Mouse (Mus musculus) heart, postnatal 4 days (tissue): Measurements from ENCODE around the gene Apom. TPM values are rescaled to one million over a fixed set of nuclear protein-coding genes. Genes with fewer than 3 reads are reported as not detected.
A peak's percentile ranks its signal among the peaks of the same experiment; 100 is the strongest.

Experiments
- DNase-seq: peaks from one replicate; pipeline ENCODE4 v3.0.0; 2021
- total RNA-seq, 2 experiments: library from RNA; stranded (reverse); gene quantifications; 2 replicates each; pipeline ENCODE4 v1.2.3; 2021

Gene Apom
- total RNA-seq, 2 experiments from 2014 or later, result not detected

GRCm38 (mm10) chr17:35096597-35096996 is 35.3 kb downstream of the Apom start:
- DNase-seq, result no peak

GRCm38 (mm10) chr17:35094475-35095365 is 37.1 kb downstream of the Apom start:
- no peak for DNase-seq

GRCm38 (mm10) chr17:35092403-35093198 is 39.2 kb downstream of the Apom start:
- DNase-seq, result no peak

DNA sequence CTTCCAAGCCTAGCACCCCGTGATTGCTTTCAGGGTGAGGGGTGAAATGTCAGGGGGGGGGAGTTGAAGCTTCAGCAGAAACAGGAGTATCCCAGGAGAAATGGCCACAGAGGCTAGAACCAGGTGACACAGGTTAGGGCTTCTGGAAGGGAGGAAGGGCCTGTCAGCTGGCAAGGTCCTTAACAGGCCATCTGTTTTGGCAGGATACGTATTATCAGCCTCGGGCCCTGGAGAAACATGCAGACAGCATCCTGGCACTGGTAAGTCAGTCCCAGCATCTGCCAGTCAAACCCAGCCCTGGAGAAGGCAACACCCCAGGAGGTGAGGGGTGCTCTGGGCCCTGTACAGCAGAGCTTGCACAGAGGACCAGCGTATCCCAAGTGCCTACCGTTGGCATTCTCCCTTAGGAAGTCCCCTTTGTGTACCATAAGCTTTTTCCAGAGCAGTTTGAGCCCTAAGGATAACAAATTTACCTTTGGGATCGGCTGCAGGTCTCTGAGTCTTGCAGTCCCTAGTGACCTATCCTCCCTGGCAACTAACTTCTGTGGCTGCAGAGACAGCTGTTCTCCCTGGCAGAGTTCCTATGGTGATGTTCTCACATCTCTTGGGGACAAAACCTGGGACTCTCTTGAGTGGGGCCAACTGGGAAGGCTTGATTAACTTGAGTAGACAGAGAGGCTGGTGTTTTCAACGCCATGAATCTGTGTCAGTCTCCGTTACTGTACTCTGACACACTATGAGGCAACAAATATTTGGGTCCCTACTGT is 41.5 kb downstream of the Apom start:
- DNase-seq, result no peak

GRCm38 (mm10) chr17:35088825-35089644 is 42.8 kb downstream of the Apom start, which contains the start of gene Abhd16a:
Gene Abhd16a, plus strand, starts transcription at chr17:35089263.
- peak; percentile 95 for DNase-seq

DNA sequence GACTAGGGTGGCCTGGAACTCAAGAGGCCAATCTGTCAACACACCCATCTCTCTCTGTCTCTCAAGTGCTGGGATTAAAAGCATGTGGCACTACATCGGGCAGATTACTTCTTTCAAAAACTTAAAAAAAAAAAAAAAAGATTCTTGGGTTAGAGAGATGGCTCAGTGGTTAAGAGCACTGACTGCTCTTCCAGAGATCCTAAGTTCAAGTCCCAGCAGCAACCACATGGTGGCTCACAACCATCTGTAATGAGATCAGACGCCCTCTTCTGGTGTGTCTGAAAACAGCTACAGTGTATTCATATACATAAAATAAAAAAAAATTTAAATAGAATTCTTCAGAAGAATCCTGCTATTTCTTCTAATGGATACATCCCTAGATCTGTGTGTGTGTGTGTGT is 43.7 kb downstream of the Apom start:
- DNase-seq, result no peak

DNA sequence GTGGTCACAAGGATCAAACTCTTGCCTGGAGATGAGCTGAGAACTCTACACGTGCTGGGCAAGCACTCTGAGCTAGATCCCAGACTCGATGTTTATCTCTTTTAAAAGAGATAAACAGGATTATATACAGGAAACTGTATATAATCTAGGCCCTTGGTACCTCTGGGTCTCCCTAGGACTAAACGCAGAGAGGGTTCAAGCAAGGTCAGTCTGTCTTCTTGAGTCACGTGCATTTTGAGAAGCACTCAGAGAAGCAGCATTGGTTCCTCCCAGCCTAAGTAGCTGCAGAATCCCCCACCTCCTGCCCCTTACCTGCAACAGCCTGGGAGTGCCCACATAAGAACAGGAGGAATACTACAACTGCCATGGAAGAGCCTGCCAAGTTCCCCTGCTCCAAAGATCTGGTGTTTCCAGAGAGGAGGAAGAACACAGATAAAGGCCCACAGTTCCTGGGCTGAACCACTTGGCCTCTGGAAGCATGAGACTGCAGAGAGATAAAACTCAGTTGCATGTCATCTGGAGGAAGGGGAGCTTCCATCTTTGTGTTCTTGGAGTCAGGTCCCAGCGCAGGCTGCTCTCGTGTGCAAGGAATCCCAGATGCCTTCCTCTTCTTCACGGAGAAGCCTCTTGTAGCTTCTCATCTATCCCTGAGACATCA is 46.5 kb downstream of the Apom start, which contains the start of gene Ly6g6f:
Gene Ly6g6f, minus strand, starts transcription at position 403 of the 658 bp plus-strand sequence.
- DNase-seq, result no peak

GRCm38 (mm10) chr17:35083929-35084497 is 47.8 kb downstream of the Apom start:
- DNase-seq, result no peak

GRCm38 (mm10) chr17:35082841-35083576 is 48.8 kb downstream of the Apom start:
- no peak for DNase-seq

- no peak for DNase-seq
Measured at GRCm38 (mm10) chr17:35080710-35081109, 51.1 kb downstream of the Apom start.

DNA sequence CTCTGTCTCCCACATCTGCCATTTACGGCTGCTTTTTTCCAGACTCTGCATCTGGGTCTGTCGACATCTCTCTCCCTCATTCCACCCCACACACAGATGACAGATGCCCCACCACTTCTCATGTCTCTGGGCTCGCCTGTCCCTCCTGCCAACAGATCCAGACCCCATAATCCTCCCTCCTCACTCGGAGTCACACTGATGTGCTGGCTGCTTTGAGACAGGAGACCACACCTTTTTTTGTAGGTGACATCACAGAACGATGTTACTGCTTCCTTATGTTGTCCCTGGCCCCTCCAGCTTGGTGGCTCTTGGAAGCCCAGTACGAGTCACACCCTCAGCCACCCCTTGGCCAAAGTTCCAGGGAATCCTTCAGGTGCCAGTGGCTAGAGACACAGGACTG is 51.6 kb downstream of the Apom start:
- no peak for DNase-seq

DNA sequence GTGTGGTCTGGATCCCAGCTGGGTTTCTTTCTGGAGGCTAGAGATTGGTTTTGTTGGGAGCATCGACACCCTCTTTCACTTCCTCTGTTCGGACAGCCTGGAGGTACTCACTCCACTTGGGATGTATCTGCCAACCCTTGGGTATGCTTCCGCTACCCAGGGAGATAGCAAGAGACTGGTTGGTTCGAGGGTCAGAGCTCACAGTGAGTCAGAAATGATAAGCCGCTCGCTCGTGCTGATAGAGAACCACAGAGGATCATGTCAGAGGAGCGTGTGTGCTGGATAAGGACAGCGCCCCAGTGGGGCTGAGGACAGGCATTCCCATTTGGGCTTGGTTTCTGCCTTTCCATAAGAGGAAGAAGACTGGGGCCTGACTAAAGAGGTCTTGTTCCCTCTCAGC is 52.1 kb downstream of the Apom start:
- DNase-seq, result no peak

Other genes with a start within 250 kb of the Apom start
- gene C2, start 233.8 kb downstream of the Apom start, total RNA-seq, result 1 to 10 TPM; 3.0 to 3.7 TPM
- 10 to 100 TPM; 55.7 to 56.8 TPM for gene Ehmt2, start 233.6 kb downstream of the Apom start, total RNA-seq
- gene Slc44a4, start 217.6 kb downstream of the Apom start, total RNA-seq, result not detected
- 10 to 100 TPM; 10.1 to 11.7 TPM for gene Neu1, start 200.8 kb downstream of the Apom start, total RNA-seq
- gene Hspa1b, start 172.8 kb downstream of the Apom start, total RNA-seq, result 1 to 10 TPM; 4.8 to 5.2 TPM
- not detected for gene Gm20481, start 162.1 kb downstream of the Apom start, total RNA-seq
- gene Hspa1a, start 159.9 kb downstream of the Apom start, total RNA-seq, result 1 to 10 TPM; 2.6 to 2.9 TPM
- gene Hspa1l, start 159.3 kb downstream of the Apom start, total RNA-seq, result 1 to 10 TPM; 5.3 to 6.6 TPM
- gene Lsm2, start 150.2 kb downstream of the Apom start, total RNA-seq, result 10 to 100 TPM; 52.2 to 55.0 TPM
- 10 to 100 TPM; 46.7 to 49.0 TPM for gene Vars, start 131.1 kb downstream of the Apom start, total RNA-seq
- 1 to 10 TPM; 1.6 to 1.8 TPM for gene Vwa7, start 115.5 kb downstream of the Apom start, total RNA-seq
- gene Sapcd1, start 104.0 kb downstream of the Apom start, total RNA-seq, result 1 to 10 TPM in 1 of 2 experiments, under 1 TPM in 1; 0.74 to 1.3 TPM
- 1 to 10 TPM; 4.0 to 6.5 TPM for gene Msh5, start 85.3 kb downstream of the Apom start, total RNA-seq
- 100 to 1,000 TPM; 166 to 167 TPM for gene Clic1, start 82.1 kb downstream of the Apom start, total RNA-seq
- gene Ddah2, start 73.0 kb downstream of the Apom start, total RNA-seq, result 100 to 1,000 TPM; 104 to 106 TPM
- gene Ly6g6c, start 66.7 kb downstream of the Apom start, total RNA-seq, result not detected
- gene Mpig6b, start 65.9 kb downstream of the Apom start, total RNA-seq, result under 1 TPM in 1 of 2 experiments, not detected in 1; 0.47 TPM
- gene Ly6g6e, start 55.1 kb downstream of the Apom start, total RNA-seq, result not detected
- 1 to 10 TPM; 1.6 to 2.4 TPM for gene Ly6g6d, start 54.0 kb downstream of the Apom start, total RNA-seq
- not detected for gene Ly6g6f, start 46.4 kb downstream of the Apom start, total RNA-seq
- gene Abhd16a, start 42.8 kb downstream of the Apom start, total RNA-seq, result 10 to 100 TPM; 50.6 to 53.5 TPM
- not detected for gene Ly6g5c, start 23.8 kb downstream of the Apom start, total RNA-seq
- under 1 TPM; 0.52 to 0.62 TPM for gene Ly6g5b, start 16.6 kb downstream of the Apom start, total RNA-seq
- 1 to 10 TPM; 6.0 to 6.2 TPM for gene Gpank1, start 10.6 kb downstream of the Apom start, total RNA-seq
- 100 to 1,000 TPM; 189 to 196 TPM for gene Csnk2b, start 10.0 kb downstream of the Apom start, total RNA-seq
- gene D17H6S53E, start 5.7 kb downstream of the Apom start, total RNA-seq, result 10 to 100 TPM; 26.6 to 27.3 TPM
- gene Bag6, start 3.1 kb upstream of the Apom start, total RNA-seq, result 100 to 1,000 TPM; 318 to 321 TPM
- gene Prrc2a, start 32.8 kb upstream of the Apom start, total RNA-seq, result 100 to 1,000 TPM; 248 to 251 TPM
- gene Aif1, start 44.0 kb upstream of the Apom start, total RNA-seq, result 1 to 10 TPM; 2.9 to 3.4 TPM
- 1 to 10 TPM; 4.2 to 4.8 TPM for gene Lst1, start 56.4 kb upstream of the Apom start, total RNA-seq
- gene Ltb, start 62.4 kb upstream of the Apom start, total RNA-seq, result 1 to 10 TPM in 1 of 2 experiments, under 1 TPM in 1; 0.81 to 1.0 TPM
- 1 to 10 TPM in 1 of 2 experiments, under 1 TPM in 1; 0.76 to 1.3 TPM for gene Tnf, start 70.0 kb upstream of the Apom start, total RNA-seq
- under 1 TPM; 0.26 to 0.32 TPM for gene Lta, start 73.3 kb upstream of the Apom start, total RNA-seq
- under 1 TPM in 1 of 2 experiments, not detected in 1; 0.52 TPM for gene Gm16181, start 88.8 kb upstream of the Apom start, total RNA-seq
- 1 to 10 TPM; 8.0 to 9.3 TPM for gene Atp6v1g2, start 101.6 kb upstream of the Apom start, total RNA-seq
- 10 to 100 TPM; 10.8 to 11.0 TPM for gene Nfkbil1, start 103.7 kb upstream of the Apom start, total RNA-seq
- 100 to 1,000 TPM; 221 to 230 TPM for gene Ddx39b, start 109.7 kb upstream of the Apom start, total RNA-seq
- gene H2-D1, start 130.7 kb upstream of the Apom start, total RNA-seq, result 10 to 100 TPM; 45.9 to 50.4 TPM
- gene H2-Q1, start 188.4 kb upstream of the Apom start, total RNA-seq, result under 1 TPM; 0.43 to 0.55 TPM
- under 1 TPM; 0.64 to 0.77 TPM for gene H2-Q2, start 210.2 kb upstream of the Apom start, total RNA-seq
- 1 to 10 TPM; 8.0 TPM for gene H2-Q4, start 247.6 kb upstream of the Apom start, total RNA-seq